Mouse (Mus musculus): ENCODE measurements around the gene Dnal4. TPM values are rescaled to one million over a fixed set of nuclear protein-coding genes. Genes with fewer than 3 reads are reported as not detected.
A peak's percentile ranks its signal among the peaks of the same experiment; 100 is the strongest.

The Dnal4 gene
- polyA plus RNA-seq, 1 experiment from 2014 or later, result 76.8 TPM

- no peak for ATAC-seq
- no peak for TF ChIP-seq CTCF (IDR thresholded peaks at IDR 0.05)
- ChIA-PET POLR2A (no interaction called here), CTCF (interaction anchor here (1.1 to 4.0 kb wide), 2 partner anchors 11 to 67 kb away, joined by 3 to 16 read pairs; no protein-coding TSS in a partner anchor)
- in situ Hi-C loops (cut with MboI; ENCODE audit: low pct_unique_long_range_greater_than_20kb), result no loop called here
- H3K27me3 ChIP-seq, result no peaks in the 10 kb centered on the region
- no peak for DNase-seq (ENCODE audit: low read depth, low spot score)
Observed at GRCm38 (mm10) chr15:79763601-79764246, 13.9 kb downstream of the Dnal4 start.

DNA sequence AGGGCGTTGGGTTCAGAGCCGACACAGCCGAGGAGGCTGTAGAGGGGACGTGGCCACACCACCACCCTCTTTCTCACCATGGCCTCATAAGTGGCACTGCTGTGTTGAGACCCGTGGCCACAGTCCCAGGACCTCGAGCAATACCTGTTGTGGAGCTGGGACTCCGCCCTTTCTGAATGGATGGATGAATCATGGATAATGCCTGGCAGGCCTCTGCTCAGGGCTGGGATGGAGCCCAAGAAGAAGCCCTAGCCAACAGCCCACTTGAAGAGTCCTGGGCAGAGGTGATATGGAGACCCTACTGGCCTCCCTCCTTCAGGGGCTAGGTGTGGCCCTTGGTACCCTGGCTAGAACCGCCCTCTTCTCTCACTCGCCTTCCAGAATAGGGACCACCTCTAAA lies 14.6 kb downstream of the Dnal4 start:
- ChIA-PET CTCF (interaction anchor here (1.1 to 4.0 kb wide), 2 partner anchors 10 to 68 kb away, joined by 3 to 16 read pairs; no protein-coding TSS in a partner anchor), POLR2A (no interaction called here)
- DNase-seq (ENCODE audit: low read depth, low spot score), result no peak
- in situ Hi-C loops (cut with MboI; ENCODE audit: low pct_unique_long_range_greater_than_20kb), result no loop called here
- no peak for TF ChIP-seq CTCF (IDR thresholded peaks at IDR 0.05)
- no peak for ATAC-seq
- no peaks in the 10 kb centered on the region for H3K27me3 ChIP-seq

DNA sequence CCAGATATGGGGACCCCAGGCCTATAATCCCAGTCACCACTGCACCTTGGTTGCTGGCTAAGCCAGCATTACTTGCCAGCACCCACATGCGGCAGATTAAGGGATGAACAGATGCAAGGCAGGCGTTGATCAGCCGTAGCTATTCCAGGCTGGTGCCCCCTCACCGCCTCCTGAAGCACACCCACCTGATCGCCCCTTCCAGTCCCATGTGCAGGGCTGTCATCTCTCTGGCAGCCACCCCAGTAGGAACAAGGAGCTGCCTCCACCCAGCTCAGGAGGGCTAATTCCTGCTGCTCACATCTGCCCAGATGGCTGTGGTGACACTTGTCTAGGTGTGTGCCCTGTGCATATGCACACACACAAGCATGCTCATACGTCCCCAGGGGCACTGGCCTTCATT lies 16.7 kb downstream of the Dnal4 start:
- no peak for TF ChIP-seq CTCF (IDR thresholded peaks at IDR 0.05)
- ChIA-PET POLR2A (no interaction called here), CTCF (interaction anchor here (1.3 to 4.0 kb wide), 3 partner anchors 8 to 12 kb away, joined by 3 to 16 read pairs (median 3); no protein-coding TSS in a partner anchor)
- ATAC-seq, result no peak
- in situ Hi-C loops (cut with MboI; ENCODE audit: low pct_unique_long_range_greater_than_20kb), result no loop called here
- no peak for DNase-seq (ENCODE audit: low read depth, low spot score)
- H3K27me3 ChIP-seq, result no peaks in the 10 kb centered on the region

- in situ Hi-C loops (cut with MboI; ENCODE audit: low pct_unique_long_range_greater_than_20kb), result no loop called here
- no peaks in the 10 kb centered on the region for H3K27me3 ChIP-seq
- POLR2A ChIA-PET, result no interaction called here
- TF ChIP-seq CTCF (IDR thresholded peaks at IDR 0.05), result no peak
- CTCF ChIA-PET, result no interaction called here
- no peak for ATAC-seq
- no peak for DNase-seq (ENCODE audit: low read depth, low spot score)
Observed at GRCm38 (mm10) chr15:79757118-79757517, 20.5 kb downstream of the Dnal4 start.

GRCm38 (mm10) chr15:79755977-79756625 lies 21.5 kb downstream of the Dnal4 start:
- DNase-seq (ENCODE audit: low read depth, low spot score) (no peak), ATAC-seq (no peak)
- no peak for TF ChIP-seq CTCF (IDR thresholded peaks at IDR 0.05)

GRCm38 (mm10) chr15:79755176-79755575 lies 22.5 kb downstream of the Dnal4 start:
- POLR2A ChIA-PET, result no interaction called here
- no peak for ATAC-seq
- DNase-seq (ENCODE audit: low read depth, low spot score), result no peak
- H3K27me3 ChIP-seq, result no peaks in the 10 kb centered on the region
- no peak for TF ChIP-seq CTCF (IDR thresholded peaks at IDR 0.05)
- in situ Hi-C loops (cut with MboI; ENCODE audit: low pct_unique_long_range_greater_than_20kb), result no loop called here
- CTCF ChIA-PET, result interaction anchor here (1.0 kb wide), 1 partner anchor 75 kb away, joined by 3 read pairs; no protein-coding TSS in a partner anchor

More at GRCm38 (mm10) chr15:79755977-79756625, 21.5 kb downstream of the Dnal4 start:
- ChIA-PET POLR2A (no interaction called here), CTCF (no interaction called here)
- no peaks in the 10 kb centered on the region for H3K27me3 ChIP-seq
- in situ Hi-C loops (cut with MboI; ENCODE audit: low pct_unique_long_range_greater_than_20kb), result no loop called here

DNA sequence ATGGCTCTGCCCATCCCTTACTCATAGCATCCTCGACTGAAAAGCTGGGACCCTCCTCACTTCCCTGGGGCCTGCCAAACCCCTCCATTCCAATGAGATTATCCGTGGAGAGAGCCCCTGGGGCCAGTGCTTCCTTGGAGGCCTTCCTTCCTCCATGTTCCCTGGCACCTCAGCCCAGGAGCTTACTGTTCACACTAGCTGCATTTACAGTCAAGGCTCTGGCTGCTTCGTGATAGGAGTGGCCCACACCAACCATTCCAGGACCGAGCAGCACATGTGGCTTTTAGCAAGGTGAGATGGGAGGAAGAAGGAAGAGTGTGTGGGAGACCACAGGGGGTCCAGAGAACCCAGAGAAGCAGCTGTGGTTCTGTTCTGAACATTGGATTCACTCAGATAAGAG lies 23.8 kb downstream of the Dnal4 start:
- ATAC-seq (no peak), DNase-seq (ENCODE audit: low read depth, low spot score) (no peak)
- TF ChIP-seq CTCF (IDR thresholded peaks at IDR 0.05), result no peak
- POLR2A ChIA-PET, result no interaction called here
- CTCF ChIA-PET, result interaction anchor here (0.8 to 2.8 kb wide), 8 partner anchors 9 to 187 kb away, joined by 3 to 16 read pairs (median 4); partner anchors contain the start of gene Sun2
- no peaks in the 10 kb centered on the region for H3K27me3 ChIP-seq
- in situ Hi-C loops (cut with MboI; ENCODE audit: low pct_unique_long_range_greater_than_20kb), result no loop called here

- in situ Hi-C loops (cut with MboI; ENCODE audit: low pct_unique_long_range_greater_than_20kb), result no loop called here
- TF ChIP-seq CTCF (IDR thresholded peaks at IDR 0.05), result no peak
- DNase-seq (ENCODE audit: low read depth, low spot score) (no peak), ATAC-seq (no peak)
- H3K27me3 ChIP-seq, result no peaks in the 10 kb centered on the region
- CTCF ChIA-PET, result interaction anchor here (0.9 to 2.8 kb wide), 11 partner anchors 9 to 187 kb away, joined by 3 to 16 read pairs (median 5); partner anchors contain the start of gene Sun2
- POLR2A ChIA-PET, result no interaction called here
Observed at GRCm38 (mm10) chr15:79753420-79753752, 24.3 kb downstream of the Dnal4 start.

- H3K27me3 ChIP-seq, result no peaks in the 10 kb centered on the region
- DNase-seq (ENCODE audit: low read depth, low spot score) (no peak), ATAC-seq (peak; percentile 68)
- ChIA-PET CTCF (interaction anchor here (0.9 to 2.8 kb wide), 12 partner anchors 10 to 188 kb away, joined by 3 to 16 read pairs (median 4); partner anchors contain the start of gene Sun2), POLR2A (interaction anchor here (1.5 kb wide), 1 partner anchor 22 kb away, joined by 6 read pairs; no protein-coding TSS in a partner anchor)
- no peak for TF ChIP-seq CTCF (IDR thresholded peaks at IDR 0.05)
- in situ Hi-C loops (cut with MboI; ENCODE audit: low pct_unique_long_range_greater_than_20kb), result no loop called here
Observed at GRCm38 (mm10) chr15:79752742-79753419, 24.8 kb downstream of the Dnal4 start.

- no peak for TF ChIP-seq CTCF (IDR thresholded peaks at IDR 0.05)
- CTCF ChIA-PET, result interaction anchor here (1.3 to 2.8 kb wide), 4 partner anchors 11 to 17 kb away, joined by 3 to 16 read pairs (median 7); no protein-coding TSS in a partner anchor
- POLR2A ChIA-PET, result interaction anchor here (0.6 to 1.5 kb wide), 2 partner anchors 23 to 253 kb away, joined by 4 to 6 read pairs; no protein-coding TSS in a partner anchor
- no peak for DNase-seq (ENCODE audit: low read depth, low spot score)
- in situ Hi-C loops (cut with MboI; ENCODE audit: low pct_unique_long_range_greater_than_20kb), result no loop called here
- ATAC-seq, result no peak
- no peaks in the 10 kb centered on the region for H3K27me3 ChIP-seq
Observed at GRCm38 (mm10) chr15:79751772-79752171, 25.9 kb downstream of the Dnal4 start.

All from Patski (cell line).